Mouse (Mus musculus) midbrain, embryonic 12.5 days (tissue): Measurements from ENCODE around the gene Lats2. TPM values are rescaled to one million over a fixed set of nuclear protein-coding genes. Genes with fewer than 3 reads are reported as not detected.

Experiments
- ATAC-seq: fragments of 200-750 bp; cut with Nextera tagmentation; 2 replicates; pipeline ENCODE4 v1.8.0; 2017; ENCODE audit warnings: low read depth, moderate TSS enrichment, moderate library complexity; ENCODE audit not compliant: low FRiP score
- H3K27ac ChIP-seq: fragments of 300-500 bp; sonication (generic); replicated peaks from 2 replicates; pipeline ENCODE4 v1.5.1; 2016; ENCODE audit warnings: mild to moderate bottlenecking
- H3K27me3 ChIP-seq: fragments of 300-500 bp; sonication (generic); 2 replicates; pipeline ENCODE4 v1.6.1; 2016; ENCODE audit warnings: mild to moderate bottlenecking
- H3K36me3 ChIP-seq: fragments of 300-500 bp; sonication (generic); 2 replicates; pipeline ENCODE4 v1.6.1; 2016
- H3K4me1 ChIP-seq: fragments of 300-500 bp; sonication (generic); 2 replicates; pipeline ENCODE4 v1.6.1; 2016
- H3K4me2 ChIP-seq: fragments of 300-500 bp; sonication (generic); replicated peaks from 2 replicates; pipeline ENCODE4 v1.6.1; 2016; ENCODE audit warnings: mild to moderate bottlenecking, moderate library complexity
- H3K4me3 ChIP-seq: fragments of 300-500 bp; sonication (generic); 2 replicates; pipeline ENCODE4 v1.5.1; 2016; ENCODE audit warnings: mild to moderate bottlenecking
- H3K9ac ChIP-seq: fragments of 300-500 bp; sonication (generic); replicated peaks from 2 replicates; pipeline ENCODE4 v1.6.1; 2016; ENCODE audit warnings: mild to moderate bottlenecking, moderate library complexity
- H3K9me3 ChIP-seq: fragments of 300-500 bp; sonication (generic); 2 replicates; pipeline ENCODE4 v1.6.1; 2016; ENCODE audit warnings: mild to moderate bottlenecking
- WGBS: fragments of 180-500 bp; shearing (Covaris S2); methylation state at CpG from one replicate; pipeline ENCODE4 v1.1.7; 2016; 5-methylcytosine and 5-hydroxymethylcytosine counted together
- polyA plus RNA-seq: library from polyadenylated mRNA; unstranded; fragments of >200 nt; fragmentation: Nextera tagmentation; extraction: Ambion mirVana; gene quantifications from 2 replicates; pipeline ENCODE4 v1.2.1, GENCODE M21; 2016

Lats2 gene
- polyA plus RNA-seq, 1 experiment from 2014 or later: 17.1 TPM

DNA sequence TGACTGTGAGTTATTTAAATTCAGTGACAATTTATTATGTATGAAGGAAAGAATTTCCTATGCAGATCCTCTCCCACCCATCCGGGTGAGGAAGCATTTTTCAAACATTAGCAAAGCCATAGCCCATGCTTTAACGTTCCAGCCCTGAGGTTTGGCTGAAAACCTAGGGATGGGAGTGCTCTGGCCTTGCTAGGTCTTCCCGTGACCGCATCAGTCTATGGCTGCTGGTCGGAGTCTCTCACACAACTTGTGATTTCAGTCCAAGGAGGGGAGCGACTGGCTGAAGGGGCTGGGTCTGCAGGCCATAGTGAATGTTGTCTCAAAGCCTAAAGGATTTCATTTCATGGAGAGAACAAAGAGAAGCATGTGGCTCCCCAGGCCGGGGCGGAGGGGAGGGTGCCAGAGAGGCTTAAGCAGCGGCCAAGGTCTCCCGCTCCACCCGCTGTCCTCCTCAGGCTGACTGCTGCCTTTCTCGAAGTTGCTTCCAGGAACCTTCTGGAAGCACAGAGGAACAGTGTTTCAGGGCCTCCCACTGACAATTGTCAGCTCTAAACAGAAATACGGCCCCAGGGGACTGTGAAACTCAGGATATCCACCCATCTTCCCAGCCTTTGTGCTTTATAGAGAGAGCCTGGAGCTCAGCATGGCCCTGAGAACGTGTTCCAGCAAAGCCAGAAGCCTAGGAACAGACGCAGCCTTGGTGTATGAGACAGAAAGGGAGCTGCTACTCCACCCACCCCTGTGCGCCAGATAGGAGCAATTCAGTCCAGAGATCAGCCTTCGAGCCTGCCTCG lies 50.9 kb downstream of the Lats2 start:
- peak overlapping the region; percentile 62 for H3K27ac ChIP-seq
- WGBS: 36% methylated on average over 18 of the region's 18 CpGs
- H3K27me3 ChIP-seq: no peaks in the 10 kb centered on the region
- ATAC-seq: 0 out of 2 replicates have a peak, but pooled peaks have one; percentile 24
- H3K4me1 ChIP-seq: peaks cover 26% of the 10 kb centered on the region
- no peaks in the 10 kb centered on the region for H3K36me3 ChIP-seq
- H3K9me3 ChIP-seq: no peaks in the 10 kb centered on the region
- no peak overlapping the region for H3K4me2 ChIP-seq
- no peak overlapping the region for H3K4me3 ChIP-seq
- peak overlapping the region; percentile 16; the same call in 1 of the 2 replicates for H3K9ac ChIP-seq

DNA sequence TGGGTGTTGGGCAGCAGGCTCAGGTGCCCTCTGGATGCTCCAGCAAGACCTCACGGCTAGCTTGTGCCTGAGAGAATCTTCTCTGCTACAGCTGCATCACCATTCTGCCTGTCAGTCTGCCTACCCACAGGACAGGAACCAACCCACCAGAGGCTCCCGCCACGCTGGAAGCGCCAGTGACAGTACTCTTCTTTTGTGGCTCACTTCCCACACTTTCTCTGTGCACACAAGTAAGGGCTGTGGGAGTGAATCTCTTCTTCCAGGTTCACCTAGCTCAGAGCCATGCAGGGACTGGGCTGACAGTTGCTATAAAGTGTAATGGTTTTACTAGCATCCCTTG lies 51.5 kb downstream of the Lats2 start:
- no peak overlapping the region for H3K4me2 ChIP-seq
- H3K27ac ChIP-seq: peak overlapping the region; percentile 62; the same call in 1 of the 2 replicates
- H3K36me3 ChIP-seq: no peaks in the 10 kb centered on the region
- ATAC-seq: 0 out of 2 replicates have a peak, but pooled peaks have one; percentile 3
- WGBS: 79% methylated on average over 4 of the region's 4 CpGs
- H3K9me3 ChIP-seq: no peaks in the 10 kb centered on the region
- H3K4me3 ChIP-seq: no peak overlapping the region
- H3K27me3 ChIP-seq: no peaks in the 10 kb centered on the region
- H3K9ac ChIP-seq: no peak overlapping the region
- H3K4me1 ChIP-seq: peaks cover 32% of the 10 kb centered on the region

DNA sequence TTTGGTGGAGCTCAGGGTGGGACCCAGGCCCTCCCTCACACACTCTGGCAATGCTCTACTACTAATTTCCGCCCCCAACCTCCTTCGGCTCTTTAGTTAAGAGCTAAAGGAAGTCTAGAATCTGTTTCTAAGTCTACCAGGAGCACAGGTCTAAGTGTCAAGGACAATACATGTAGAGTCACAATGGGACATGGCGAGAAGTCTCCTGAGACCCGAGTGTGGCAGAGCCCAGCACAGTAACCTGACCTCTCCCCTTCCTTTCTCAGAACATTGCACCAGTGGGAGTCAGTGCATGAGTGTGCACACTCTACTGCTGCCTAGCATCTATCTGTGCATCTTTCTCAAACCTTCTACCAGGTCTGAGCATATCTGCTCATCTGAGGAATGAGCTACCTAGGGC lies 52.4 kb downstream of the Lats2 start:
- H3K27ac ChIP-seq: no peak overlapping the region
- WGBS: 96% methylated on average over 4 of the region's 4 CpGs

DNA sequence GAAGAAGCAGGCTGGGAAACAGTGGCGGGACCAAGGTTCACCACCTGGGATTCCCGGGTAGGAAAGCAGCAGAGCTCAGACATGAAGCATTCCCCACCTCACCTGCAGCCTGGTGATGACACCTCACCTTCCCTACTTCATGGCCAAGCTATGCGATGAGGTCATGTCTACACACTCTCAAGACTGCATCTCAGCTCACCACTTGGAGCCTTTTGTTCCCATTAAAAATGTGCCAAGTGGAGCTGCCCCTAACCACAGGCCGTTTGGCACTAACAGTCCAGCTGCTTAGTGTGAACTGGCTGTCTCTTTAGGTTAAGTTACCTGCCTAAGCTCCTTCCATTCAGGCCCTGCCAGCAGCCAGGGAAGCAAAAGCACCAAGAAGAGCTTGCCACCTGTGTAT lies 53.1 kb downstream of the Lats2 start:
- peaks cover 32% of the 10 kb centered on the region for H3K4me1 ChIP-seq
- H3K4me2 ChIP-seq: no peak overlapping the region
- no peak overlapping the region for H3K9ac ChIP-seq
- 93% methylated on average over 4 of the region's 4 CpGs for WGBS
- H3K4me3 ChIP-seq: no peak overlapping the region
- H3K27ac ChIP-seq: no peak overlapping the region
- no peaks in the 10 kb centered on the region for H3K27me3 ChIP-seq
- H3K36me3 ChIP-seq: peaks cover 5% of the 10 kb centered on the region
- no peaks in the 10 kb centered on the region for H3K9me3 ChIP-seq
- no peak for ATAC-seq

More for the DNA sequence above, 52.4 kb downstream of the Lats2 start:
- Histone ChIP-seq H3K4me1 (peaks cover 32% of the 10 kb centered on the region), H3K9ac (no peak overlapping the region), H3K4me2 (no peak overlapping the region), H3K4me3 (no peak overlapping the region), H3K27me3 (no peaks in the 10 kb centered on the region), H3K36me3 (no peaks in the 10 kb centered on the region), H3K9me3 (no peaks in the 10 kb centered on the region)
- no peak for ATAC-seq

DNA sequence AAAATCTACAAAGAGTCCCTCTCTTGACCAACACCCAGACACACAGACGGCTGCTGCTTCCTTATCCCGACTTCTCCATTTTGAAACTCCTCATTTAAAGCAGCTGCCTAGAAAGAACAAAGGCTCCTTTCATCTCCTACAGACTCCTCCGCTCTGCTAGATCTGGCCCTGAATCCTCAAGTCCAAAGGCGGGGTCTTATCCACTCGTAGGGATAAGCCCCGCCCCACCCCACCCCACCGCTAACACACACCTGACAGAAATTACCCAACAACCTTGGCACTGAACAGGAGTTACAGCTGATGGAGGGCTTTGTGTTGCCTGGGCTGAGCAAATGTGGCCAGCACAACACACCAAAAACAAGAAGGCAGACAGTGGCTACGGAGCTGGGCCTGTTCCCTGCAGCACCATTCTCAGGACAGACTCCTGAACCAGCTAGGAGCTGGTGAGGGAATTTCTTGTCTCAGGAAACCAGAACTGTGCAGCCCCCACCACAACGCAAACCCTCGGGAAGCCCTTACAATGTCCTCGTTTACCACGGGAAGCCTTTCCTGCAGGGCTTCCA lies 56.2 kb downstream of the Lats2 start:
- H3K27ac ChIP-seq: peak overlapping the region; percentile 75
- H3K36me3 ChIP-seq: peaks cover 23% of the 10 kb centered on the region
- no peak overlapping the region for H3K9ac ChIP-seq
- WGBS: 58% methylated on average over 12 of the region's 12 CpGs
- H3K4me1 ChIP-seq: peaks cover 10% of the 10 kb centered on the region; the same call in 1 of the 2 replicates
- H3K27me3 ChIP-seq: no peaks in the 10 kb centered on the region
- no peak overlapping the region for H3K4me3 ChIP-seq
- H3K9me3 ChIP-seq: no peaks in the 10 kb centered on the region
- peak; percentile 74 for ATAC-seq
- no peak overlapping the region for H3K4me2 ChIP-seq

DNA sequence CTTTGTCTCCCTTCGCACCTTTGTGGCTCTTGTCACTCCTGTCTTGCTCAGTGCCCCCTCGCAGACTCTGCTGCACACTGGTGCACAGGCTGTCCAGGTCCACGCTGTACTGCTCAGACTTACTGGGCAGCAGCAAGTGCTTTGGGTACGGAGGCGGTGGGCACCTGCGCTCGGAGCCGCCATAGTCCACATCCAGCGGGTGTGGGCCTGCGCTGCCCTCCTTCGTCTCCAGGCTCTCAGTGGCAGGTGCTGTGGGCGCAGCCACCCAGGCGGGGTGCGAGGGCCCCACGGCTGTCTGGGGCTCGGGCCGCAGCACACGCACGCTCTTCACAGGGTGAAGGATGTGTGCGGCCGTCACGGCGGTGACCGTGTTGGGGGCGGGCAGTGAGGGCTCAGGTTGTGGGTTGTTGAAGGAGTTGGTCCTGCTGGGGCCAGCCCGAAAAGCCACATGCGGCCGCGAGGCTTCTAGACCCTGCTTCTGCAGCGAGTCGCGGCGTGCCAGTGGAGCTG lies 58.7 kb downstream of the Lats2 start:
- WGBS: 96% methylated on average over 33 of the region's 33 CpGs

DNA sequence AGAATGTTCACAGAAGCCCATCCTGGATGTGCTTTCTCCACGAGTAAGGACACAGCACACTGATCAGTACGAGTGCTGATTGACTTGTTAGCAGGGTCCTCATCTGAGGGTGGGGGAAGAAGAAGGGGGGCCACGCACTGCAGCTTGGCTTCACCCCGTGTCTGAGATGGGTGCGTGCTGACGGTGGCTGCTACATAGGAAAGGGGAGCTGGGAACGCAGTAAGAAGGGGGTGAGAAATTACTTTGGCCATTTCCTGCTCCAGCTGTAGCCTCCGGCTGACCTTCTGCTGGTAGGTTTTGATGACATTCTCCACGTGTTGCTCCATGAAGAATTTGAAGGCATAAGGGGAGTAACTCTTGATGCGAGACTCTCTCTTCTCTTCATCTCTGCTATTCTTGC lies 59.2 kb downstream of the Lats2 start:
- 95% methylated on average over 10 of the region's 10 CpGs for WGBS

More for the DNA sequence above, 58.7 kb downstream of the Lats2 start:
- no peak overlapping the region for H3K4me3 ChIP-seq
- peaks cover 7% of the 10 kb centered on the region; the same call in 1 of the 2 replicates for H3K4me1 ChIP-seq
- H3K9me3 ChIP-seq: no peaks in the 10 kb centered on the region
- H3K36me3 ChIP-seq: peaks cover 46% of the 10 kb centered on the region
- H3K9ac ChIP-seq: no peak overlapping the region
- no peak overlapping the region for H3K27ac ChIP-seq
- no peaks in the 10 kb centered on the region for H3K27me3 ChIP-seq
- no peak for ATAC-seq
- H3K4me2 ChIP-seq: no peak overlapping the region

DNA sequence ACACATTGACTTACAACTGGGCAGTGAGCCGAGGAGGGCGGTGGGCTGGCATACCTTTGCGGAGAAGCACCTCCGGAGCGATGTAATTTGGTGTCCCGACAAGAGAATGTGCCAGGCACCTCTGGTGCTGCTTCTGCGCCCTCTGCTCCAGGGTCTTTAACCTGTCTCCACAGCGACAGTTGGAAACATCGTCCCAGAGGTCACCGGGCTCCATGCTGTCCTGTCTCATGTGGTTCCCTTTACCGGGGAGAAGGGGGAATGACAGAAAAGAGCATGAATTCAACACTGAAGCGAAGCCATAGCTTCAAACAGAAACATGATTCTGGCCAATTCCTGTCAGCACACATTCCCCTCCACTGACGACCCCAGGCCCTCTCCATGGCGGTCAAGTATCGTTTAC lies 62.1 kb downstream of the Lats2 start:
- H3K4me1 ChIP-seq: no peaks in the 10 kb centered on the region
- H3K4me2 ChIP-seq: no peak overlapping the region
- no peak overlapping the region for H3K4me3 ChIP-seq
- no peaks in the 10 kb centered on the region for H3K27me3 ChIP-seq
- no peak overlapping the region for H3K27ac ChIP-seq
- H3K36me3 ChIP-seq: peaks cover 67% of the 10 kb centered on the region
- WGBS: 95% methylated on average over 15 of the region's 15 CpGs
- no peaks in the 10 kb centered on the region for H3K9me3 ChIP-seq
- ATAC-seq: no peak
- no peak overlapping the region for H3K9ac ChIP-seq

More for the DNA sequence above, 59.2 kb downstream of the Lats2 start:
- Histone ChIP-seq H3K9ac (no peak overlapping the region), H3K4me2 (no peak overlapping the region), H3K27me3 (no peaks in the 10 kb centered on the region), H3K4me1 (peaks cover 7% of the 10 kb centered on the region; the same call in 1 of the 2 replicates), H3K27ac (no peak overlapping the region), H3K4me3 (no peak overlapping the region), H3K36me3 (peaks cover 51% of the 10 kb centered on the region), H3K9me3 (no peaks in the 10 kb centered on the region)
- ATAC-seq: no peak

DNA sequence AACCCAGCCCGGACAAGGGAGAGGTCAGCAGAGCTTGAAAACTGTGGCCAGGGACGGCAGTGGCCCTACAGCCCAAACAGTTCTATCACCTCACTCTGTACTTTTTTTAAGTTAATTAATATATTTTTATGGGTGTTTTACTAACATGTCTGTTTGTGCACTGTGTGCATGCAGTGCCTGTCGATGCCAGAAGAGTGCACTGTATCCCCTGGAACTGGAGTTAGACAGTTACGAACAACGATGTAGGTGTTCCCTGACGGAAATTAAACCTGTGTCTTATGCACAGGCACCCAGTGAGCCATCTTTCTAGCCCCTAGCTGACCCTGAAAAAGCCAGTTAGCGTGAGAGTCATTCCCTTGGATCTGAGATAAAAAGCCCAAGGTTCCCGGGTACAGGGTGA lies 62.6 kb downstream of the Lats2 start:
- no peak for ATAC-seq
- H3K9me3 ChIP-seq: no peaks in the 10 kb centered on the region
- no peak overlapping the region for H3K27ac ChIP-seq
- H3K36me3 ChIP-seq: peaks cover 69% of the 10 kb centered on the region
- no peaks in the 10 kb centered on the region for H3K4me1 ChIP-seq
- no peak overlapping the region for H3K4me3 ChIP-seq
- H3K9ac ChIP-seq: no peak overlapping the region
- 86% methylated on average over 8 of the region's 8 CpGs for WGBS
- no peak overlapping the region for H3K4me2 ChIP-seq
- no peaks in the 10 kb centered on the region for H3K27me3 ChIP-seq

DNA sequence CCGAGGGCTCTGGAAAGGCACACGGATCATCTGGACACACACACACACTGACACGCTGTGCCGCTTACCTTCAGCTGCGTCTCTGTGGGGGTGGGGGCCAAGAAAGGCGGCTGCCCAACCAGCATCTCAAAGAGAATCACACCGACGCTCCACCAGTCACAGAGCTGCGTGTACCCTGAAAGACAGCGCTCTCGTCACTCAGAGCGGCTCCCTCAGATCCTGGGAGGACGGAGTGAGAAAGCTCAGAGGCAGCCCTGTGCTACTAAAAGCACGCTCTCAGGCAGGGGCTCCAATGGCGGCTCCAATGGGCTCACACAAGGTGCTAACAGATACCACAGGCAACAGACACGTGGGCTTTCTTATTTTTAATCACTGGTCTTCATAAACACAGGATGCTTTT lies 63.9 kb downstream of the Lats2 start:
- Histone ChIP-seq H3K4me1 (no peaks in the 10 kb centered on the region), H3K36me3 (peaks cover 58% of the 10 kb centered on the region), H3K9me3 (no peaks in the 10 kb centered on the region), H3K27ac (no peak overlapping the region), H3K4me2 (no peak overlapping the region), H3K9ac (no peak overlapping the region), H3K27me3 (no peaks in the 10 kb centered on the region), H3K4me3 (no peak overlapping the region)
- 88% methylated on average over 16 of the region's 16 CpGs for WGBS
- no peak for ATAC-seq

DNA sequence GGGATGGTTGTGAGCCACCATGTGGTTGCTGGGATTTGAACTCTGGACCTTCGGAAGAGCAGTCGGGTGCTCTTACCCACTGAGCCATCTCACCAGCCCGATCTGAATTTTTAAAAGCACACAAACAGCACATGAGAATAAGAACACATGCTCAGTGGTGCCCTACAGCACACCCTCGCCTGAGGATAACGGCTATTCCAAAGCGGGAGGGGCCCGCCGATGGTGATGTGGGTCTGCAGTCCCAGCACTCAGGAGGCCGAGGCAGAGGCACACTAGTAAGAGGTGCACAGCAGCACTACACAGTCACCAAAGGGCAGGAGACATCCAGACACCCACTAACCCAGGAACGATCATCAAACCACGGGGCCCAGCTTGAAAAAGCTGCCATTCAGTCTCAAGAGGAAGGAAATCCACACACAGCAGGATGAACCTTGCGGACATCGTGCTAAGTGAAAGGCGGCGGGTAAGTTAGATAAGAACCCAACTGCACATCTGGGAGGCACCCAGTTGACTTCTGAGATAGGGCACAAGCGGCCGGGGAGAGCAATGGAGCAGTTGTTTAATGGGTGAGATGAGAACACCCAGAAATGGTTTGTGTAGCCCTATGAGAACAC lies 65.6 kb downstream of the Lats2 start:
- H3K4me3 ChIP-seq: no peak overlapping the region
- H3K27me3 ChIP-seq: no peaks in the 10 kb centered on the region
- WGBS: 93% methylated on average over 17 of the region's 17 CpGs
- no peak for ATAC-seq
- no peaks in the 10 kb centered on the region for H3K9me3 ChIP-seq
- H3K4me1 ChIP-seq: no peaks in the 10 kb centered on the region
- H3K27ac ChIP-seq: no peak overlapping the region
- H3K4me2 ChIP-seq: no peak overlapping the region
- H3K36me3 ChIP-seq: peaks cover 57% of the 10 kb centered on the region
- no peak overlapping the region for H3K9ac ChIP-seq

DNA sequence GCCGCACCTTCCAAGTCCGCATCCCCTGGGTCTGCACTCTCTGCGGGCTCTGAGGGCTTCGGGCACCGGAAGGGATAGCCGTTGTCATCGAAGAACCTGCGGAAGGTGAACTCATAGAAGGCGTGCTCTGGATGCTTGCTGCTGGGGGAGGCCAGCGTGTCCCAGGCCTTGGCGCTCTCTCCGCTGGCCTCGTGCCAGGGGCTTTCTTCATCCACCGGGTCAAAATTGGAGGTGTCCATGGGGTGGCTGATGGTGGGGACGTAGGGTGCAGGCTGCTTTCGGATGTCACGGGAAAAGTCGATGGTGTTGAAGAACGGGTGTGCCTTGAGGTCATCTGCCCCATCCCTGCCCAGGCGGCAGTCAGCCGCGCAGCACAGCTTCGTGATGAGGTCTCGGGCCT lies 66.9 kb downstream of the Lats2 start:
- no peaks in the 10 kb centered on the region for H3K4me1 ChIP-seq
- H3K27me3 ChIP-seq: no peaks in the 10 kb centered on the region
- H3K27ac ChIP-seq: no peak overlapping the region
- no peaks in the 10 kb centered on the region for H3K9me3 ChIP-seq
- no peak for ATAC-seq
- WGBS: 97% methylated on average over 24 of the region's 24 CpGs
- H3K4me2 ChIP-seq: no peak overlapping the region
- no peak overlapping the region for H3K4me3 ChIP-seq
- H3K9ac ChIP-seq: no peak overlapping the region
- H3K36me3 ChIP-seq: peaks cover 46% of the 10 kb centered on the region
